Mouse (Mus musculus): ENCODE measurements around the gene BC080695.
"Not testable (repeated sequence)": the region's sequence is repeated elsewhere in the genome, so short reads cannot be mapped to it uniquely, and the experiment has no call there.

BC080695 gene

DNA sequence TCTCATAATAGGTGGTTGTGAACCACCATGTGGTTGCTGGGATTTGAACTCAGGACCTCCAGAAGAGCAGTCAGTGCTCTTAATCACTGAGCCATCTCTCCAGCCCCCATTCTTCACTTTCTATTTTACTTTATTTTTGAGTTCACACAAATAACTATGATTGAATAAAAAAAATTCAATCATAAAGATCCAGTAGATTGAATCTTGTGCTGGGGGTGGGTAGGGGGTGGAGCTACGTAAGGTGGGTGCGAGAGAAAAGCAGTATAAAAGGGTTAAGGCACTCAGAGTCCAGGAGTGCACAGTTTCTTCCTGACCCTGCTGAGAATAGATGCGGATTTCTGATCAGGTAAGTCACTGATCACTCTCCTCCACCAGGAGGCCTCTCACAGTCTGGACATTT lies at the start of gene BC080695, which contains the start of gene Gm13057:
BC080695 (plus strand) TSS at position 301 of the 400 bp plus-strand sequence.
Gm13057 (plus strand) TSS at position 310 of the 400 bp plus-strand sequence.
- not testable (repeated sequence) for DNase-seq (ENCODE audit: low read depth)

DNA sequence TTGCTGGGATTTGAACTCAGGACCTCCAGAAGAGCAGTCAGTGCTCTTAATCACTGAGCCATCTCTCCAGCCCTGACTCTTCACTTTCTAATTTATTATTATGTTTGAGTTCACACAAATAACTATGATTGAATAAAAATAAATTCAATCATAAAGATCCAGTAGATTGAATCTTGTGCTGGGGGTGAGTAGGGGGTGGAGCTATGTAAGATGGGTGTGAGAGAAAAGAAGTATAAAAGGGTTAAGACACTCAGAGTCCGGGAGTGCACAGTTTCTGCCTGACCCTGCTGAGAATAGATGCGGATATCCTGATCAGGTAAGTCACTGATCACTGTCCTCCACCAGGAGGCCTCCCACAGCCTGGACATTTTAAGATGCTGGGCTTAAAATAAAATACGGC lies 40.5 kb upstream of the BC080695 start, which contains the start of gene Gm13043:
Gm13043 (plus strand) TSS at position 301 of the 400 bp plus-strand sequence.
- DNase-seq (ENCODE audit: low read depth) = no peak

DNA sequence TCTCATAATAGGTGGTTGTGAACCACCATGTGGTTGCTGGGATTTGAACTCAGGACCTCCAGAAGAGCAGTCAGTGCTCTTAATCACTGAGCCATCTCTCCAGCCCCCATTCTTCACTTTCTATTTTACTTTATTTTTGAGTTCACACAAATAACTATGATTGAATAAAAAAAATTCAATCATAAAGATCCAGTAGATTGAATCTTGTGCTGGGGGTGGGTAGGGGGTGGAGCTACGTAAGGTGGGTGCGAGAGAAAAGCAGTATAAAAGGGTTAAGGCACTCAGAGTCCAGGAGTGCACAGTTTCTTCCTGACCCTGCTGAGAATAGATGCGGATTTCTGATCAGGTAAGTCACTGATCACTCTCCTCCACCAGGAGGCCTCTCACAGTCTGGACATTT lies 15.8 kb upstream of the BC080695 start, which contains the start of gene Gm13040:
Gm13040 (plus strand) TSS at position 301 of the 400 bp plus-strand sequence.
- DNase-seq (ENCODE audit: low read depth) = not testable (repeated sequence)

DNA sequence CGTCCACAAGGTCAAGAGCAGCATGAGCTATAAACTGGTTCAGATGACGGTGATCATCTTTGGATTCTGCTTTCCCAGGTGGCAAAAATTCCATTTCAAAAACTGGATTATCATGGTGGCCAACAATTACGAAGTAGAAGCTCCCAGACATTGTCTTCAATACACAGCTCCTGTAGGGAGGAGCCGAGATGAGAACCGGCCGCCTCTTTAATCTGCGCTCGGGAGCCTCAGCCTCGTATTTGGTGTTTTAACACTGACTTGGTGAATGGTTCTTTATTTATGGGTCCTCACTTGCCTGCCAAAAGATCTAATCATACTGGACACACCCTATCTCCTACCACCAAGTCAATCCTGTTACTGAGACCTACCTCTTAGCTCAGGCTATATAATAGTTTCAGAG lies 60.4 kb downstream of the BC080695 start:
- not testable (repeated sequence) for DNase-seq (ENCODE audit: low read depth)

DNA sequence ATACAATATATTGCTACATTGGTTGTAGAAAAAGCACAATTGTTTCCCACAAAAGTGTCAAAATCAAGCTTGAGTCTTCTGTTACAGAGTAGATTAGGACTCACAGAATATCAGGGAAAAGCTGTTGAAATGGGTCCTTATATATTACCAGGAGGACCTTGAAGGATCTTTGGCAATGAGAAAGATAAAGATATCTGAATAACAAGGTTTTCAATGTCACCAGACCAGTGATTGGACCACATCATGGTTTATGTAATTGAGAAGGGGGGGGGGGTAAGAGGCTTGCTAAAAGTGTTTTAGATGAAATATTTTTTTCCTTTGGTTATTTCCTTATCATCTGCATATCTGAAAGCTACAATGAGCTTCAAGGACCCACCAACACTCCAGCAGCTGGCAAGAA lies 63.2 kb downstream of the BC080695 start, which contains the start of gene Gm13083:
Gm13083 (plus strand) TSS at position 301 of the 400 bp plus-strand sequence.
- DNase-seq (ENCODE audit: low read depth) = not testable (repeated sequence)

DNA sequence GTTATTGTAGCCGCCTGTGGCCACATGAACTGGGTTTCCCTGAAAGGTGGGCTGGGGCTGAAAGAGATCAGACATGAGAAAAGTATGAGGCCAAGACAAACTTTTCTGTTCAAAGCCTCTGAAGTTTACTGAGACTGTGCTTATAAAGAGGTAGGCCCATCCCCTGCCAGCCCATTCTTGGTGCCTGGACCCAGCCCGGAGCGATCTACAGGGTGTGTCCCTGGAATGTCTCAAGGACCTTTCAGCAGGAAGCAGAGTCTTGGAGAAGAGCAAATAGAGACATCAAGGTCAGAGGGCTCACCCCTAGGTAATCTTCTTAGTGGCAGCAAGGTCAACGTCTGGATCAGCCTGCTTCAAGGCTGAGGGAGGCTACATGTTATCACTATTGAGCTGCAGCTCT lies 66.6 kb downstream of the BC080695 start:
- not testable (repeated sequence) for DNase-seq (ENCODE audit: low read depth)
